Comparison of ENCODE assay signal across 7 mouse cellular contexts in genomic region chr1:160906558-160907481, GRCm38 (mm10). TPM values are rescaled to one million over a fixed set of nuclear protein-coding genes. Genes with fewer than 3 reads are reported as not detected.
DNase-seq lines count a peak whose midpoint lies in the region; ATAC-seq lines count a peak whose summit lies in the region.

No protein-coding gene starts in this region.

- WGBS in hindbrain, embryonic 13.5 days = under 1% methylated on average over 62 of the region's 67 CpGs

- H3K9me3 ChIP-seq in hindbrain, embryonic 13.5 days = no peaks in the 10 kb centered on the region

- peak; percentile 78 for ATAC-seq in hindbrain, embryonic 13.5 days (ENCODE audit: low FRiP score)
- peak; percentile 18 for ATAC-seq in megakaryocyte progenitor cell, adult 5-6 weeks (replicated peaks; ENCODE audit: poor library complexity)

- peaks cover 21% of the 10 kb centered on the region for H3K4me1 ChIP-seq in hindbrain, embryonic 13.5 days (replicated peaks)

- no peaks in the 10 kb centered on the region for H3K27me3 ChIP-seq in hindbrain, embryonic 13.5 days

- peak overlapping the region; percentile 99 for H3K4me3 ChIP-seq in hindbrain, embryonic 13.5 days

- no peaks in the 10 kb centered on the region for H3K36me3 ChIP-seq in hindbrain, embryonic 13.5 days

- peak overlapping the region; percentile 65 for H3K4me2 ChIP-seq in hindbrain, embryonic 13.5 days

- peak overlapping the region; percentile 98 for H3K9ac ChIP-seq in hindbrain, embryonic 13.5 days

- peak overlapping the region; percentile 94 for H3K27ac ChIP-seq in hindbrain, embryonic 13.5 days

- intact Hi-C loops in left cerebral cortex, postnatal 14 days (cut with DNase I) = loop anchor here (5.0 kb wide), 1 partner anchor 115 kb away; the partner anchor contains the start of gene Rabgap1l

- peak; percentile 18 for DNase-seq in WW6 (ENCODE audit: low read depth, low spot score)
- peak; percentile 64 for DNase-seq in cerebellum, adult 9-11 months
- peak; percentile 35 to 42 for DNase-seq in frontal cortex, postnatal 14 days (ENCODE audit: low spot score in 2 of 2)
- DNase-seq in left cerebral cortex, postnatal 14 days (ENCODE audit: low spot score in 2 of 2) = peak; percentile 37 to 57
- DNase-seq in right cerebral cortex, postnatal 36 days (ENCODE audit: low spot score in 2 of 2) = peak; percentile 22 to 25

RNA-seq across cellular contexts. Expression of gene Rc3h1, which starts 0.6 kb away (rescaled TPM):
- 8.0 and 9.4 TPM in 2 replicates for polyA plus RNA-seq in hindbrain, embryonic 13.5 days (2015; fragmentation: Nextera tagmentation; extraction: Ambion mirVana)
- total RNA-seq in left cerebral cortex, postnatal 14 days (2021) = 10 to 100 TPM; 38.3 to 41.8 TPM
- total RNA-seq in megakaryocyte progenitor cell, adult 5-6 weeks (2015) = 30.1 and 31.4 TPM in 2 replicates
- 15.7 and 17.2 TPM in 2 replicates for total RNA-seq in megakaryocyte progenitor cell, adult 5-6 weeks (2017)

Comparison
In these comparisons a context has a peak if more than half of its experiments do, and no peak if none do; other contexts are left out.
1. Peak in every context shown above with its lines: DNase-seq, ATAC-seq, H3K4me3 ChIP-seq and H3K27ac ChIP-seq.